Mouse (Mus musculus) gastrocnemius, postnatal 36 days (tissue): ENCODE measurements around the gene Kcng3. TPM values are rescaled to one million over a fixed set of nuclear protein-coding genes. Genes with fewer than 3 reads are reported as not detected.
A peak's percentile ranks its signal among the peaks of the same experiment; 100 is the strongest.

ENCODE experiments used
- DNase-seq, 2 experiments: peaks; one replicate each; pipeline ENCODE4 v3.0.0; 2022
- intact Hi-C: fragments of 180-260 bp; cut with DNase I; formaldehyde crosslinking; loops from one replicate; pipeline ENCODE4 v1.15.1; 2025
- total RNA-seq, 2 experiments: library from RNA; stranded (reverse); gene quantifications; 2 replicates each; pipeline ENCODE4 v1.2.3; 2021

Gene Kcng3
- total RNA-seq, 2 experiments from 2014 or later, result not detected

DNA sequence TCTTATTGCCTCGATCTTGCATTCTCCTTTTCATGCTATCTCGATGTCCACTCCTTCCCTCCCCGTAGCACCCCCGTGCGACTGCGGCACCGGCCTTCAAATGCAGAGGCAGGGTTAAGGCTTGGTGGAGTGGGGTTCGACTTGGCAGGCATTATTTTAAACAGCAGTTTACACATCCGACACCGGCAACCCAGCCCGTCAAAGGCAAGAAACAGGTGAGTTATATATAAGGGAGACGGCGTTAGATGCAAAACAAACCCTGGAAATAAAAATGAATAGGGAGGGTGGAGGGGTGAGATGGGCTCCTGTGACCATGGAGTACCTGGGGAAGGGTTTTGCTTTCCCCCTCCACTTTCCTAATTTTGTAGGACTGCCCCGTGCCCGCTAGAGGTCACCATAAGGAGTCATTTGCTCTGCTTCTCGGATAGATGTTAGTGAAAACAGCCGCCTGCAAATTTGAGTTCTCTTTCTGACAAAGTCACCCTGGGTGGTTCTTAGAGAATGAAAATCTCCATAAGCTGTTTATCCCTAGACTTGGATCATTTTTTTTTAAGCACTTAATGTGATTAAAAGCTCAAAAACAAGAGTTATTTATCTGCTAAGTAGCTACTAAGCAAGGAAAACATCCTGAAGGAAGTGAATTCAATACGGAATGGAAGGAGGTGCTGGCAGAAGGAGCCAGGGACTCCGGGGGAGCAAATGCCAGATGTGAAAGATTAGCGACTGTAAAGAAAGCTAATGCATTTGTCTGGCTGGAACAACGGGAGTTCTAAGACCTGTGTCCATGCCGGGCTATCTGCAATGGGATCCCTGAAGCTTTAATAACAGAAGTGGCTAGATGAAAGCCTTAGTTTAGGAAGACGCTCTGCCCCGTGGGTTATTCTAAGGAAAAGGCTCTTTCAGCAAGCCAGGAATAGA, 1.2 kb upstream of the Kcng3 start:
- peak; percentile 17 to 44 for DNase-seq
- intact Hi-C loops, result loop anchor here (5.0 kb wide), 4 partner anchors 99 to 361 kb away; partner anchors contain the start of gene Haao

- intact Hi-C loops, result loop anchor here (5.0 kb wide), 4 partner anchors 101 to 359 kb away; partner anchors contain the start of gene Haao
- peak in 1 of 2 experiments; percentile 18 for DNase-seq
Observed at GRCm38 (mm10) chr17:83630787-83631678, 662 bp downstream of the Kcng3 start.

DNA sequence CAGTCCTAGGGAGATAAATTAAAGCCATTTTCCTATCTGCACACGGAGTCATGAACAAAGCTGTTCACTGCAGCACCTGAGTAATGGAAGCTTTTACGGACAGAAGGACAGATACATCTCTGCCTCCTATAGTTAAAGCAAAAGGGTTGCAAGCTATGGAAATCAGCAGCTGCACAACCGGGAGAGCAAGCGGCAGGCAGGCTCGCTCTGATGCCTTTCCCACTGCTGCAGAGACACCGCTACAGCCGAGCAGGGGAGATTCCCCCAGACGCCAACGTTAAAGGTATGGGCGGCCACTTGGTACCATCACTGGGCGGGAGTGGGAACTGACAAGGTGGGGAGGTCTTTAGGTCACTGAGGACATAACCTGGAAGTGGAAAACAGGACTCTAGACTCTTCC, 17.8 kb downstream of the Kcng3 start:
- DNase-seq, result no peak
- intact Hi-C loops, result no loop called here

- intact Hi-C loops, result no loop called here
Observed at GRCm38 (mm10) chr17:83609532-83609931, 22.2 kb downstream of the Kcng3 start.

DNA sequence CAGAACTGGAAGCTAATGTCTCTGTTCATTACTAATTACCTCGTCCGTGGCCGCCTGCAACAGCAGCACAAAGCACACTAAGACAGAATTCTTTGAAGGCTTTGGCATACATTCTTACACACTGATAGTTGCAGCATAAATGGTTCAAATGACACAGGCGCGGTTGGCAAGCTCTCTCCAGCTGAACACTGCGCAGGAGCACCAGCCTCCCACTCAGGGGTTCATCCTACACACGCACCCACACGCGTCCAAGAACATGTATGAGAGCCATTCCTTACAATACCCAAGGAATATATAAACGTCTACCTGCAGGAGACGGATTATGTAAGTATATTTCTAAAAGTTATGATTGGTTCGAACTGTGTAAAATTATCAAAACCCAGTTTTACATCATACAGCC, 30.7 kb downstream of the Kcng3 start:
- intact Hi-C loops, result no loop called here
- no peak for DNase-seq

More at GRCm38 (mm10) chr17:83609532-83609931, 22.2 kb downstream of the Kcng3 start:
- DNase-seq, result no peak

- intact Hi-C loops, result no loop called here
Observed at GRCm38 (mm10) chr17:83595966-83596365, 35.7 kb downstream of the Kcng3 start.

GRCm38 (mm10) chr17:83594526-83594925, 37.2 kb downstream of the Kcng3 start:
- DNase-seq, result no peak
- intact Hi-C loops, result no loop called here

More at GRCm38 (mm10) chr17:83595966-83596365, 35.7 kb downstream of the Kcng3 start:
- DNase-seq, result no peak

DNA sequence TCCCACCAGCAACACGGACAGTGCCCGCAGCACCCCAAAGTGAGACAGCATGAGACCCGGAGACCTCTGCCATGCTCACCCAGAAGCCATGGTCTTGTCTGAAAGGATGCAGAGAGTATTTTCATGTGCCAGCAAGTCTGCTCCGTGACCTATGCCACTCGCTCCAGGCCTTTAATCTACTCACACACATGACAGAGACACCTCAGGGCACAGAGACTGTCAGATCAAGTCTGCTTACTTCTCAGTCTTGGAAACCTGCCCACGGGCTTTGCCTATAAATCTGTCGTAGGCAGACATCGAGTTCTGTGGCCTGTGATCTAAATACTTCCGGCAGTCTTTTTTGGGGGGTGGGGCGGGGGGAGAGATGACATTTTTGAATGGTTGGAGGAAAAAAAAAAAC, 38.3 kb downstream of the Kcng3 start:
- DNase-seq, result no peak
- intact Hi-C loops, result no loop called here

- intact Hi-C loops, result no loop called here
- no peak for DNase-seq
Observed at GRCm38 (mm10) chr17:83588663-83589341, 42.9 kb downstream of the Kcng3 start.

DNA sequence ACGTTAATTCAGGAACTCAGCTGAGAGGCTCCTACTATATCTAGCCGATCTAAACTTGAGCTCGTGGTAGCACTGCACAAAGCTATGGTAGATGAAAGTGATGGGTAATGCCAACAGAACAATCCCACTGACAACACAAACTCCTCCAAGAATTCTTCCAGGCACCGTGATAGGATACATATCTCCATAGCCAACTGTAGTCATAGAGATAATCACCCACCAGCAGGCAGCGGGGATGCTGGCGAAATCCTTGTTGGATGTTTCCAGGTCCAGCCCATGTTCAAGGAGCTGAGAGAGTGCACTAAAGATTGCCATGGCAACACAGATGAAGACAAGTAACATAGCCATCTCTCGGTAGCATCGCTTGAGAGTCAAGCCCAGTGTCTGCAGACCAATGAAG, 44.0 kb downstream of the Kcng3 start:
- intact Hi-C loops, result no loop called here
- no peak for DNase-seq

GRCm38 (mm10) chr17:83582585-83582984, 49.1 kb downstream of the Kcng3 start:
- DNase-seq, result no peak

GRCm38 (mm10) chr17:83580734-83581133, 51.0 kb downstream of the Kcng3 start:
- intact Hi-C loops, result no loop called here
- DNase-seq, result no peak

More at GRCm38 (mm10) chr17:83582585-83582984, 49.1 kb downstream of the Kcng3 start:
- intact Hi-C loops, result no loop called here

DNA sequence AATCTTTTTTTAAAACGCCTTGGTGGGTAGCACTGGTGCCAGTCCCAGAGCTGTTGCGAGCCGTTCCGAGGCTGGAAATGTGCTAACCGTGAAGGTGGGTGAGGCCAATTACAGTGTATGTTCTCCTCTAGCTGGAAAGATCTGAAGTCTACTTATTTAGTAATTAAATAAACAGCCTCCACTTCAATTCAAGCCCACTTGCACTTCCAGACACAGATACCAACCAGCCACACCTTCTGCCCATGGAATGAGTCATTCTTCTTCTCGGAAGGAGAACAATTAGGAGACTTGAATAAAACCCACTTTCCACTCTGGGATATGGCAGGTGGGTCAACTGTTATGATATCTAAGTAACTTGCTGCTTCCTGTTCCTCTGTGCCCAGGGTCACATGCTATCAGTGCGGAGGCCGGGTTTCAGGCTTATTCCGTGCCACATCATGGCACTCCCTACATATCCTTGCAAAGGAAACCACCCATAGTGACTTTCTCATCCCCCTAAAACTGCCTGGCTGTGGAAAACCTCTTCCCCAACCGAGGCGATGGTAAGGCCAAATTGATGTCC, 54.8 kb downstream of the Kcng3 start:
- no peak for DNase-seq
- intact Hi-C loops, result no loop called here

DNA sequence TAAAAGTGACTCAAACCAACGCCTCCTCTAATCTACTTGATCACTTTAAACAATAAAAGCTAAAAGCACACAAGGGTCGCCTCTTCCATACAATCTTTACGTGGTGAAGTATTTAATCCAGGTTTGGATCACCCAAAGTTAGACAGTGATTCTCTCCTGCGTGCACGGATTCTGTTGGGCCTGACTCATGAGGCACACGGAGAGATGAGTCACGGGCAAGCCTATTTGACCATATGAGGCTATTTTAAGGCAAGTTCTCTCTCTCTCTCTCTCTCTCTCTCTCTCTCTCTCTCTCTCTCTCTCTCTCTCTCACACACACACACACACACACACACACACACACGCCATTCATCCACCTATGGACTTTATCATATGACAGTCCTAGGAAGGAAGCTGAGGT, 57.1 kb downstream of the Kcng3 start:
- DNase-seq, result no peak
- intact Hi-C loops, result no loop called here

- intact Hi-C loops, result no loop called here
- no peak for DNase-seq
Observed at GRCm38 (mm10) chr17:83573128-83573527, 58.6 kb downstream of the Kcng3 start.

GRCm38 (mm10) chr17:83572366-83572765, 59.3 kb downstream of the Kcng3 start:
- intact Hi-C loops, result no loop called here
- DNase-seq, result no peak

DNA sequence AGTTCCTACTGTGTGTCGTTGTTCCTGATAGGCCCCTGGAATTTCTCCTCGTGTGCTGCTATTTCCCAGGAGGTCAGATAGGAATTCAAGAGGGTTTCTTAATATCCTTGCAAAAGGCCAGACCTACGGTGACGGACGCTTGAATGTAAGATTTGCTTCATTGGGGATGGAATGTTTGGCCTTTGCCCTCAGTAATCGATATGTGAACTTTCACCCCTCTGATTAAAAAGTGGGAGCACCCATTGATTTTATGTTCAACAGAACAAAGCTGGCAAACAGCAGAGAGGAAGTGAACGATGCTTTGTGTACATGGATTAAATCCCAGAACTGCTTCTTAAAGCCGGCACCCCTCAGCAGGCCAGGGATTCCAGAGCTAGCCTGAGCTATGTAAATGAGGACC, 64.3 kb downstream of the Kcng3 start:
- intact Hi-C loops, result no loop called here
- no peak for DNase-seq

DNA sequence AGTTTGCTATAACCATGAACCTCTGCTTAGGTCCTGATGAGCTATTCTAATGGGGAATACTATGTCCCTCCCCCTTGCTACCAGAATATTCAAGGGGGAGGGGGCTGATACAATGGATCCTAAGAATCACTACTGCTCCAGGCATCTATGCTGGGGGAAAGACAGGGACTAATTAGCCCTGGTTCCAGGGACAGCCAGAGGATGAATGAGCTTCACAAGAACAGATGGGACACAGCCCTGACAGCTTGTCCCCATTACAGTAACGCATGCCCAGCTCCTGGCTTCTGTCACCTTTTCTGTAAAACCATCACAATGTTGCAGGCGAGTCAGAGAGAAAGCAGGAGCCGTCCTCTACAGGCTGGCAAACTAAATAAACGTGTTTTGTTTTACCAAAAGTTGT, 66.2 kb downstream of the Kcng3 start:
- DNase-seq, result no peak
- intact Hi-C loops, result no loop called here

- no peak for DNase-seq
Observed at GRCm38 (mm10) chr17:83564119-83564820, 67.4 kb downstream of the Kcng3 start.

More at GRCm38 (mm10) chr17:83564119-83564820, 67.4 kb downstream of the Kcng3 start:
- intact Hi-C loops, result no loop called here
